Mouse (Mus musculus) cortical plate, adult 2 months (tissue): ENCODE data around the gene Fam166b. TPM values are rescaled to one million over a fixed set of nuclear protein-coding genes. Genes with fewer than 3 reads are reported as not detected.

Experiments used
- H3K27ac ChIP-seq: fragments of 200-500 bp; 2 replicates; pipeline ENCODE4 v1.5.1; 2012; ENCODE audit warnings: low read length, control low read depth, inconsistent platforms; ENCODE audit not compliant: insufficient read depth
- H3K4me1 ChIP-seq: fragments of 200-500 bp; 2 replicates; pipeline ENCODE4 v1.6.1; 2011; ENCODE audit warnings: low read length; ENCODE audit not compliant: control insufficient read depth, insufficient read depth
- H3K4me3 ChIP-seq: fragments of 200-500 bp; 2 replicates; pipeline ENCODE4 v1.5.1; 2011; ENCODE audit warnings: mild to moderate bottlenecking, low read length, control low read depth; ENCODE audit not compliant: insufficient read depth
- CTCF ChIP-seq: fragments of 200-500 bp; IDR thresholded peaks from 2 replicates; pipeline ENCODE4 v1.5.1; 2011; ENCODE audit warnings: mild to moderate bottlenecking, control low read depth, low read length; ENCODE audit not compliant: insufficient read depth; ENCODE audit errors: extremely low read depth
- POLR2A ChIP-seq: fragments of 200-500 bp; IDR thresholded peaks from 2 replicates; pipeline ENCODE4 v1.6.1; 2011; ENCODE audit warnings: mild to moderate bottlenecking, low read length, control low read depth; ENCODE audit not compliant: insufficient read depth; ENCODE audit errors: extremely low read depth
- polyA plus RNA-seq: library from polyadenylated mRNA; depleted of rRNA; stranded (reverse); fragments of >200 nt; gene quantifications from 2 replicates; pipeline ENCODE4 v1.2.3, GENCODE M21; 2012

Fam166b gene
- polyA plus RNA-seq, 1 experiment, result 1.9 TPM

GRCm38 (mm10) chr4:43420305-43420704 is 8.6 kb downstream of the Fam166b start:
- no peak overlapping the region for H3K27ac ChIP-seq
- H3K4me3 ChIP-seq, result no peak overlapping the region
- H3K4me1 ChIP-seq, result peaks cover 2% of the 10 kb centered on the region; the same call in 1 of the 2 replicates
- no peak for TF ChIP-seq POLR2A
- TF ChIP-seq CTCF, result peak; percentile 84

- no peak for TF ChIP-seq POLR2A
- TF ChIP-seq CTCF, result no peak
- no peak overlapping the region for H3K27ac ChIP-seq
- H3K4me3 ChIP-seq, result no peak overlapping the region
- peaks cover 2% of the 10 kb centered on the region; the same call in 1 of the 2 replicates for H3K4me1 ChIP-seq
Measured at GRCm38 (mm10) chr4:43419801-43420281, 9.1 kb downstream of the Fam166b start.

- Histone ChIP-seq H3K4me3 (no peak overlapping the region), H3K27ac (no peak overlapping the region; the same call in 1 of the 2 replicates), H3K4me1 (peaks cover 2% of the 10 kb centered on the region; the same call in 1 of the 2 replicates)
- TF ChIP-seq POLR2A, result no peak
- no peak for TF ChIP-seq CTCF
Measured at GRCm38 (mm10) chr4:43418973-43419656, 9.8 kb downstream of the Fam166b start.

GRCm38 (mm10) chr4:43418450-43418849 is 10.5 kb downstream of the Fam166b start:
- no peak overlapping the region for H3K27ac ChIP-seq
- TF ChIP-seq POLR2A (no peak), CTCF (no peak)
- peaks cover 2% of the 10 kb centered on the region; the same call in 1 of the 2 replicates for H3K4me1 ChIP-seq
- H3K4me3 ChIP-seq, result no peak overlapping the region

- peaks cover 2% of the 10 kb centered on the region; the same call in 1 of the 2 replicates for H3K4me1 ChIP-seq
- no peak overlapping the region for H3K27ac ChIP-seq
- H3K4me3 ChIP-seq, result no peak overlapping the region
- TF ChIP-seq CTCF (no peak), POLR2A (no peak)
Measured at GRCm38 (mm10) chr4:43417269-43418062, 11.5 kb downstream of the Fam166b start.

GRCm38 (mm10) chr4:43416071-43416490 is 12.9 kb downstream of the Fam166b start:
- TF ChIP-seq POLR2A (no peak), CTCF (no peak)
- peaks cover 2% of the 10 kb centered on the region; the same call in 1 of the 2 replicates for H3K4me1 ChIP-seq
- no peak overlapping the region for H3K27ac ChIP-seq
- no peak overlapping the region for H3K4me3 ChIP-seq

- H3K27ac ChIP-seq, result no peak overlapping the region
- peaks cover 2% of the 10 kb centered on the region; the same call in 1 of the 2 replicates for H3K4me1 ChIP-seq
- TF ChIP-seq CTCF, result no peak
- no peak for TF ChIP-seq POLR2A
- H3K4me3 ChIP-seq, result no peak overlapping the region
Measured at GRCm38 (mm10) chr4:43415221-43416070, 13.5 kb downstream of the Fam166b start.

GRCm38 (mm10) chr4:43414761-43415160 is 14.2 kb downstream of the Fam166b start:
- TF ChIP-seq POLR2A (no peak), CTCF (no peak)
- Histone ChIP-seq H3K27ac (no peak overlapping the region), H3K4me3 (no peak overlapping the region), H3K4me1 (peaks cover 2% of the 10 kb centered on the region; the same call in 1 of the 2 replicates)
